Mouse (Mus musculus) ES-Bruce4 (cell line): ENCODE data around the gene Dnali1.

Source experiments
- CTCF ChIP-seq: IDR thresholded peaks from one replicate; pipeline ENCODE4 v1.8.1; 2011; ENCODE audit warnings: low read depth, low read length
- POLR2A ChIP-seq: IDR thresholded peaks from one replicate; pipeline ENCODE4 v1.8.1; 2011; ENCODE audit warnings: low read length; ENCODE audit not compliant: insufficient read depth

- TF ChIP-seq POLR2A (no peak), CTCF (no peak)
Observed at GRCm38 (mm10) chr4:125056476-125056875, 9.0 kb downstream of the Dnali1 start.
